Mouse (Mus musculus): ENCODE results near the gene Lrrc8d.

Gene Lrrc8d

GRCm38 (mm10) chr5:105732433-105732891 lies 32.7 kb downstream of the Lrrc8d start:
- CTCF ChIA-PET = interaction anchor here in 2 of 4 experiments (0.6 to 1.4 kb wide), 4 partner anchors 9 to 1805 kb away, joined by 3 to 4 read pairs (median 3); no protein-coding TSS in a partner anchor
- POLR2A ChIA-PET = interaction anchor here in 2 of 4 experiments (0.6 to 3.0 kb wide), 10 partner anchors 9 to 127 kb away, joined by 3 to 15 read pairs (median 4); partner anchors contain the start of gene Lrrc8d (in 2 of the 2)

- ChIA-PET POLR2A (interaction anchor here in 2 of 4 experiments (0.6 to 1.9 kb wide), 7 partner anchors 9 to 30 kb away, joined by 3 to 11 read pairs (median 4); no protein-coding TSS in a partner anchor), CTCF (no interaction called here)
Measured at GRCm38 (mm10) chr5:105733226-105733625, 33.5 kb downstream of the Lrrc8d start.

GRCm38 (mm10) chr5:105736365-105736764 lies 36.6 kb downstream of the Lrrc8d start:
- ChIA-PET POLR2A (interaction anchor here in 1 of 4 experiments (0.6 to 1.1 kb wide), 3 partner anchors 8 to 1039 kb away, joined by 3 read pairs; no protein-coding TSS in a partner anchor), CTCF (no interaction called here)

- ChIA-PET POLR2A (interaction anchor here in 1 of 4 experiments (0.6 kb wide), 2 partner anchors 17 to 49 kb away, joined by 3 read pairs; no protein-coding TSS in a partner anchor), CTCF (no interaction called here)
Measured at GRCm38 (mm10) chr5:105737145-105737544, 37.4 kb downstream of the Lrrc8d start.

- CTCF ChIA-PET = no interaction called here
Measured at GRCm38 (mm10) chr5:105740437-105740836, 40.7 kb downstream of the Lrrc8d start.

GRCm38 (mm10) chr5:105742641-105743040 lies 42.9 kb downstream of the Lrrc8d start:
- ChIA-PET CTCF (no interaction called here), POLR2A (interaction anchor here in 2 of 4 experiments (1.2 to 2.3 kb wide), 5 partner anchors 10 to 41 kb away, joined by 3 to 7 read pairs (median 4); no protein-coding TSS in a partner anchor)

More at GRCm38 (mm10) chr5:105740437-105740836, 40.7 kb downstream of the Lrrc8d start:
- POLR2A ChIA-PET = interaction anchor here in 1 of 4 experiments (1.2 to 2.2 kb wide), 3 partner anchors 9 to 36 kb away, joined by 4 to 5 read pairs (median 5); no protein-coding TSS in a partner anchor

GRCm38 (mm10) chr5:105745324-105745723 lies 45.6 kb downstream of the Lrrc8d start:
- CTCF ChIA-PET = interaction anchor here in 1 of 4 experiments (0.6 kb wide), 1 partner anchor 12 kb away, joined by 7 read pairs; no protein-coding TSS in a partner anchor

GRCm38 (mm10) chr5:105745927-105746454 lies 46.2 kb downstream of the Lrrc8d start:
- ChIA-PET POLR2A (interaction anchor here in 3 of 4 experiments (0.6 to 1.9 kb wide), 9 partner anchors 8 to 48 kb away, joined by 3 to 7 read pairs (median 3); partner anchors contain the start of gene Lrrc8d (in 1 of the 3)), CTCF (no interaction called here)

More at GRCm38 (mm10) chr5:105745324-105745723, 45.6 kb downstream of the Lrrc8d start:
- POLR2A ChIA-PET = interaction anchor here in 2 of 4 experiments (0.6 to 1.9 kb wide), 13 partner anchors 9 to 112 kb away, joined by 3 to 7 read pairs (median 3); partner anchors contain the start of gene Lrrc8d (in 1 of the 2)

GRCm38 (mm10) chr5:105754803-105755202 lies 55.0 kb downstream of the Lrrc8d start:
- CTCF ChIA-PET = interaction anchor here in 1 of 4 experiments (0.6 kb wide), 1 partner anchor 207 kb away, joined by 9 read pairs; no protein-coding TSS in a partner anchor
- POLR2A ChIA-PET = interaction anchor here in 2 of 4 experiments (0.6 to 1.7 kb wide), 10 partner anchors 9 to 383 kb away, joined by 3 to 7 read pairs (median 4); no protein-coding TSS in a partner anchor

GRCm38 (mm10) chr5:105755491-105755890 lies 55.7 kb downstream of the Lrrc8d start:
- CTCF ChIA-PET = no interaction called here

GRCm38 (mm10) chr5:105757978-105758377 lies 58.2 kb downstream of the Lrrc8d start:
- POLR2A ChIA-PET = interaction anchor here in 3 of 4 experiments (0.7 to 1.6 kb wide), 5 partner anchors 19 to 46 kb away, joined by 3 to 13 read pairs (median 3); no protein-coding TSS in a partner anchor
- CTCF ChIA-PET = interaction anchor here in 2 of 4 experiments (0.6 to 0.7 kb wide), 3 partner anchors 13 to 52 kb away, joined by 3 to 7 read pairs (median 3); no protein-coding TSS in a partner anchor

More at GRCm38 (mm10) chr5:105755491-105755890, 55.7 kb downstream of the Lrrc8d start:
- POLR2A ChIA-PET = interaction anchor here in 2 of 4 experiments (0.6 to 1.7 kb wide), 4 partner anchors 9 to 104 kb away, joined by 3 to 7 read pairs (median 4); no protein-coding TSS in a partner anchor

- POLR2A ChIA-PET = interaction anchor here in 2 of 4 experiments (0.8 to 2.1 kb wide), 8 partner anchors 11 to 100 kb away, joined by 3 to 10 read pairs (median 3); no protein-coding TSS in a partner anchor
Measured at GRCm38 (mm10) chr5:105758866-105759265, 59.1 kb downstream of the Lrrc8d start.

GRCm38 (mm10) chr5:105761848-105762482 lies 62.2 kb downstream of the Lrrc8d start:
- CTCF ChIA-PET = no interaction called here
- POLR2A ChIA-PET = interaction anchor here in 3 of 4 experiments (0.5 to 2.5 kb wide), 12 partner anchors 11 to 364 kb away, joined by 3 to 10 read pairs (median 4); partner anchors contain the start of gene Lrrc8d (in 1 of the 3)

More at GRCm38 (mm10) chr5:105758866-105759265, 59.1 kb downstream of the Lrrc8d start:
- CTCF ChIA-PET = interaction anchor here in 1 of 4 experiments (0.7 kb wide), 1 partner anchor 51 kb away, joined by 3 read pairs; no protein-coding TSS in a partner anchor

GRCm38 (mm10) chr5:105764369-105764768 lies 64.6 kb downstream of the Lrrc8d start:
- POLR2A ChIA-PET = interaction anchor here in 2 of 4 experiments (0.6 to 1.4 kb wide), 5 partner anchors 9 to 134 kb away, joined by 3 to 4 read pairs (median 3); no protein-coding TSS in a partner anchor
- CTCF ChIA-PET = interaction anchor here in 1 of 4 experiments (0.7 kb wide), 1 partner anchor 11 kb away, joined by 3 read pairs; no protein-coding TSS in a partner anchor

- ChIA-PET CTCF (no interaction called here), POLR2A (interaction anchor here in 1 of 4 experiments (0.8 to 1.4 kb wide), 3 partner anchors 23 to 35 kb away, joined by 3 to 4 read pairs (median 3); no protein-coding TSS in a partner anchor)
Measured at GRCm38 (mm10) chr5:105765386-105765785, 65.6 kb downstream of the Lrrc8d start.

GRCm38 (mm10) chr5:105776368-105776767 lies 76.6 kb downstream of the Lrrc8d start:
- ChIA-PET POLR2A (interaction anchor here in 3 of 4 experiments (0.6 to 2.0 kb wide), 7 partner anchors 10 to 1390 kb away, joined by 3 to 12 read pairs (median 5); no protein-coding TSS in a partner anchor), CTCF (interaction anchor here in 1 of 4 experiments (0.9 kb wide), 1 partner anchor 90 kb away, joined by 3 read pairs; no protein-coding TSS in a partner anchor)

- ChIA-PET CTCF (interaction anchor here in 2 of 4 experiments (0.5 to 0.9 kb wide), 3 partner anchors 89 to 270 kb away, joined by 3 read pairs; no protein-coding TSS in a partner anchor), POLR2A (interaction anchor here in 3 of 4 experiments (0.6 to 2.0 kb wide), 18 partner anchors 10 to 277 kb away, joined by 3 to 12 read pairs (median 4); no protein-coding TSS in a partner anchor)
Measured at GRCm38 (mm10) chr5:105776978-105777593, 77.3 kb downstream of the Lrrc8d start.
